Mouse (Mus musculus) mature B cell (primary cell): ENCODE results near the gene Alkbh1.
"Not testable (repeated sequence)": the region's sequence is repeated elsewhere in the genome, so short reads cannot be mapped to it uniquely, and the experiment has no call there.

Experiments
- in situ Hi-C: fragments of 300-500 bp; cut with MboI; formaldehyde crosslinking; loops from 2 replicates; pipeline ENCODE4 v1.14.3; 2019

The Alkbh1 gene

GRCm38 (mm10) chr12:87443700-87444122 lies at the start of gene Alkbh1, which contains the start of gene Slirp:
TSS of gene Alkbh1 (minus strand) at chr12:87444017.
TSS of gene Slirp (plus strand) at chr12:87443896.
- in situ Hi-C loops, result no loop called here

- in situ Hi-C loops, result not testable (repeated sequence)
These were observed 44.9 kb upstream of the Alkbh1 start for GRCm38 (mm10) chr12:87488683-87489082.

GRCm38 (mm10) chr12:87482482-87482881 lies 38.7 kb upstream of the Alkbh1 start:
- in situ Hi-C loops, result not testable (repeated sequence)

GRCm38 (mm10) chr12:87474756-87475155 lies 30.9 kb upstream of the Alkbh1 start:
- in situ Hi-C loops, result loop anchor here (25.0 kb wide), 1 partner anchor 888 kb away; the partner anchor contains the start of gene Adck1

GRCm38 (mm10) chr12:87471964-87472786 lies 28.4 kb upstream of the Alkbh1 start, which contains the start of gene Snw1:
TSS of gene Snw1 (minus strand) at chr12:87472274.
- in situ Hi-C loops, result loop anchor here (25.0 kb wide), 1 partner anchor 890 kb away; the partner anchor contains the start of gene Adck1

GRCm38 (mm10) chr12:87471421-87471963 lies 27.7 kb upstream of the Alkbh1 start:
- in situ Hi-C loops, result loop anchor here (25.0 kb wide), 1 partner anchor 891 kb away; the partner anchor contains the start of gene Adck1

GRCm38 (mm10) chr12:87470263-87471136 lies 26.7 kb upstream of the Alkbh1 start:
- in situ Hi-C loops, result loop anchor here (25.0 kb wide), 1 partner anchor 892 kb away; the partner anchor contains the start of gene Adck1

GRCm38 (mm10) chr12:87464678-87465297 lies 21.0 kb upstream of the Alkbh1 start:
- in situ Hi-C loops, result loop anchor here (25.0 kb wide), 1 partner anchor 898 kb away; the partner anchor contains the start of gene Adck1

GRCm38 (mm10) chr12:87449456-87449855 lies 5.6 kb upstream of the Alkbh1 start:
- in situ Hi-C loops, result no loop called here

- in situ Hi-C loops, result no loop called here
These were observed 394 bp upstream of the Alkbh1 start for GRCm38 (mm10) chr12:87444211-87444610.

GRCm38 (mm10) chr12:87443115-87443699 lies 610 bp downstream of the Alkbh1 start:
- in situ Hi-C loops, result no loop called here

GRCm38 (mm10) chr12:87442177-87443114 lies 1.4 kb downstream of the Alkbh1 start:
- in situ Hi-C loops, result no loop called here

GRCm38 (mm10) chr12:87428885-87429284 lies 14.9 kb downstream of the Alkbh1 start:
- in situ Hi-C loops, result no loop called here

GRCm38 (mm10) chr12:87428295-87428694 lies 15.5 kb downstream of the Alkbh1 start:
- in situ Hi-C loops, result no loop called here

- in situ Hi-C loops, result no loop called here
These were observed 17.3 kb downstream of the Alkbh1 start for GRCm38 (mm10) chr12:87426354-87427031.

- in situ Hi-C loops, result no loop called here
These were observed 19.3 kb downstream of the Alkbh1 start for GRCm38 (mm10) chr12:87424516-87424915.

- in situ Hi-C loops, result no loop called here
These were observed 20.1 kb downstream of the Alkbh1 start for GRCm38 (mm10) chr12:87423700-87424099.

- in situ Hi-C loops, result no loop called here
These were observed 21.9 kb downstream of the Alkbh1 start for GRCm38 (mm10) chr12:87421708-87422507.
